Mouse (Mus musculus): ENCODE results near the gene Kctd5. TPM values are rescaled to one million over a fixed set of nuclear protein-coding genes. Genes with fewer than 3 reads are reported as not detected.

The Kctd5 gene
- polyA plus RNA-seq, 1 experiment from 2014 or later = 10.3 TPM

DNA sequence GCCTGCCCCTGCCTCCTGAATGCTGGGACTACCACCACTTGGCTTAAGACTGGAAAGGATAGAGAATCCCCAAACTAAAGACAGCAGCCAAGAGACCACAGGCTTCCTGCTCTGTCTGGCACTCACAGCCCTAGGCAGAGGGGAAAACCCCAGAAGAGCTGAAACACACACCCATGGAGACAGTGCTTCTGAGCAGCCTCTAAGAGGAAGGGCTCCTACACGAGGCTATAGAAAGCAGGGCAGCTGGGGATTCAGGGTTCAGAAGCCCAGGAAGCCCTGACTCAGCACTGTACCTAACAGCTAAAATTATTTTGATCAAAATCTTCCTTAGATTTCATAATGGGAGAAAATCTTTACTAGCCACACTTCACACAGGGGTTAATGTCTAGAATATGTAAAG is 11.3 kb upstream of the Kctd5 start:
- no peak overlapping the region for H3K4me3 ChIP-seq (ENCODE audit: low read depth, low read length)
- H3K27me3 ChIP-seq (ENCODE audit: control insufficient read depth, insufficient read depth, low read depth, low read length) = no peaks in the 10 kb centered on the region
- H3K9ac ChIP-seq (ENCODE audit: low read depth, low read length) = no peak overlapping the region
- H3K36me3 ChIP-seq (ENCODE audit: control insufficient read depth, insufficient read depth) = peaks cover 20% of the 10 kb centered on the region
- H3K4me1 ChIP-seq (ENCODE audit: control insufficient read depth, low read depth, low read length) = no peaks in the 10 kb centered on the region
- no peak overlapping the region for H3K4me2 ChIP-seq (ENCODE audit: low read depth, low read length)
- no peak overlapping the region for H3K27ac ChIP-seq (ENCODE audit: low read length)
- H3K9me3 ChIP-seq (replicated peaks; ENCODE audit: control insufficient read depth, low read length) = no peaks in the 10 kb centered on the region
- 39% methylated on average over 1 of the region's 1 CpGs for WGBS (ENCODE audit: insufficient replicate concordance)
- ATAC-seq (ENCODE audit: low read depth) = no peak

GRCm38 (mm10) chr17:24077101-24077500 is 3.8 kb upstream of the Kctd5 start:
- H3K4me1 ChIP-seq (ENCODE audit: control insufficient read depth, low read depth, low read length) = peaks cover 1% of the 10 kb centered on the region; the same call in 1 of the 2 replicates
- no peak overlapping the region for H3K9ac ChIP-seq (ENCODE audit: low read depth, low read length)
- H3K27me3 ChIP-seq (ENCODE audit: control insufficient read depth, insufficient read depth, low read depth, low read length) = no peaks in the 10 kb centered on the region
- H3K4me2 ChIP-seq (ENCODE audit: low read depth, low read length) = no peak overlapping the region
- peaks cover 23% of the 10 kb centered on the region for H3K36me3 ChIP-seq (ENCODE audit: control insufficient read depth, insufficient read depth)
- no peak overlapping the region for H3K27ac ChIP-seq (ENCODE audit: low read length)
- H3K9me3 ChIP-seq (replicated peaks; ENCODE audit: control insufficient read depth, low read length) = no peaks in the 10 kb centered on the region
- 80% methylated on average over 2 of the region's 2 CpGs for WGBS (ENCODE audit: insufficient replicate concordance)
- no peak overlapping the region for H3K4me3 ChIP-seq (ENCODE audit: low read depth, low read length)
- no peak for ATAC-seq (ENCODE audit: low read depth)

GRCm38 (mm10) chr17:24069531-24069930 is 3.8 kb downstream of the Kctd5 start:
- no peaks in the 10 kb centered on the region for H3K9me3 ChIP-seq (replicated peaks; ENCODE audit: control insufficient read depth, low read length)
- no peaks in the 10 kb centered on the region for H3K36me3 ChIP-seq (ENCODE audit: control insufficient read depth, insufficient read depth)
- no peak overlapping the region for H3K27ac ChIP-seq (ENCODE audit: low read length)
- H3K9ac ChIP-seq (ENCODE audit: low read depth, low read length) = no peak overlapping the region
- H3K4me1 ChIP-seq (ENCODE audit: control insufficient read depth, low read depth, low read length) = peaks cover 3% of the 10 kb centered on the region; the same call in 1 of the 2 replicates
- no peak overlapping the region for H3K4me2 ChIP-seq (ENCODE audit: low read depth, low read length)
- no peaks in the 10 kb centered on the region for H3K27me3 ChIP-seq (ENCODE audit: control insufficient read depth, insufficient read depth, low read depth, low read length)
- no peak for ATAC-seq (ENCODE audit: low read depth)
- WGBS (ENCODE audit: insufficient replicate concordance) = 83% methylated on average over 3 of the region's 3 CpGs
- H3K4me3 ChIP-seq (ENCODE audit: low read depth, low read length) = no peak overlapping the region

GRCm38 (mm10) chr17:24068271-24068670 is 5.0 kb downstream of the Kctd5 start:
- Histone ChIP-seq H3K9ac (ENCODE audit: low read depth, low read length) (no peak overlapping the region), H3K4me1 (ENCODE audit: control insufficient read depth, low read depth, low read length) (peaks cover 3% of the 10 kb centered on the region; the same call in 1 of the 2 replicates), H3K4me2 (ENCODE audit: low read depth, low read length) (no peak overlapping the region), H3K36me3 (ENCODE audit: control insufficient read depth, insufficient read depth) (no peaks in the 10 kb centered on the region), H3K4me3 (ENCODE audit: low read depth, low read length) (no peak overlapping the region), H3K9me3 (replicated peaks; ENCODE audit: control insufficient read depth, low read length) (no peaks in the 10 kb centered on the region), H3K27ac (ENCODE audit: low read length) (no peak overlapping the region), H3K27me3 (ENCODE audit: control insufficient read depth, insufficient read depth, low read depth, low read length) (no peaks in the 10 kb centered on the region)
- no peak for ATAC-seq (ENCODE audit: low read depth)
- 82% methylated on average over 5 of the region's 5 CpGs for WGBS (ENCODE audit: insufficient replicate concordance)

- ATAC-seq (ENCODE audit: low read depth) = no peak
- Histone ChIP-seq H3K36me3 (ENCODE audit: control insufficient read depth, insufficient read depth) (no peaks in the 10 kb centered on the region; the same call in 1 of the 2 replicates), H3K27me3 (ENCODE audit: control insufficient read depth, insufficient read depth, low read depth, low read length) (no peaks in the 10 kb centered on the region), H3K9me3 (replicated peaks; ENCODE audit: control insufficient read depth, low read length) (no peaks in the 10 kb centered on the region), H3K9ac (ENCODE audit: low read depth, low read length) (no peak overlapping the region), H3K27ac (ENCODE audit: low read length) (no peak overlapping the region), H3K4me1 (ENCODE audit: control insufficient read depth, low read depth, low read length) (no peaks in the 10 kb centered on the region), H3K4me3 (ENCODE audit: low read depth, low read length) (no peak overlapping the region), H3K4me2 (ENCODE audit: low read depth, low read length) (no peak overlapping the region)
- 53% methylated on average over 4 of the region's 4 CpGs for WGBS (ENCODE audit: insufficient replicate concordance)
Observed at GRCm38 (mm10) chr17:24062459-24063155, 10.7 kb downstream of the Kctd5 start.

GRCm38 (mm10) chr17:24057730-24058245 is 15.5 kb downstream of the Kctd5 start:
- Histone ChIP-seq H3K4me1 (ENCODE audit: control insufficient read depth, low read depth, low read length) (no peaks in the 10 kb centered on the region), H3K4me2 (ENCODE audit: low read depth, low read length) (no peak overlapping the region), H3K36me3 (ENCODE audit: control insufficient read depth, insufficient read depth) (peaks cover 5% of the 10 kb centered on the region), H3K27me3 (ENCODE audit: control insufficient read depth, insufficient read depth, low read depth, low read length) (no peaks in the 10 kb centered on the region), H3K27ac (ENCODE audit: low read length) (no peak overlapping the region), H3K9me3 (replicated peaks; ENCODE audit: control insufficient read depth, low read length) (no peaks in the 10 kb centered on the region), H3K4me3 (ENCODE audit: low read depth, low read length) (no peak overlapping the region), H3K9ac (ENCODE audit: low read depth, low read length) (no peak overlapping the region)
- 81% methylated on average over 5 of the region's 5 CpGs for WGBS (ENCODE audit: insufficient replicate concordance)
- ATAC-seq (ENCODE audit: low read depth) = no peak

GRCm38 (mm10) chr17:24056636-24057625 is 16.4 kb downstream of the Kctd5 start:
- Histone ChIP-seq H3K9ac (ENCODE audit: low read depth, low read length) (no peak overlapping the region), H3K4me2 (ENCODE audit: low read depth, low read length) (no peak overlapping the region), H3K4me1 (ENCODE audit: control insufficient read depth, low read depth, low read length) (no peaks in the 10 kb centered on the region), H3K27me3 (ENCODE audit: control insufficient read depth, insufficient read depth, low read depth, low read length) (no peaks in the 10 kb centered on the region), H3K27ac (ENCODE audit: low read length) (no peak overlapping the region), H3K36me3 (ENCODE audit: control insufficient read depth, insufficient read depth) (peaks cover 5% of the 10 kb centered on the region), H3K4me3 (ENCODE audit: low read depth, low read length) (no peak overlapping the region), H3K9me3 (replicated peaks; ENCODE audit: control insufficient read depth, low read length) (no peaks in the 10 kb centered on the region)
- ATAC-seq (ENCODE audit: low read depth) = no peak
- WGBS (ENCODE audit: insufficient replicate concordance) = 77% methylated on average over 14 of the region's 14 CpGs

DNA sequence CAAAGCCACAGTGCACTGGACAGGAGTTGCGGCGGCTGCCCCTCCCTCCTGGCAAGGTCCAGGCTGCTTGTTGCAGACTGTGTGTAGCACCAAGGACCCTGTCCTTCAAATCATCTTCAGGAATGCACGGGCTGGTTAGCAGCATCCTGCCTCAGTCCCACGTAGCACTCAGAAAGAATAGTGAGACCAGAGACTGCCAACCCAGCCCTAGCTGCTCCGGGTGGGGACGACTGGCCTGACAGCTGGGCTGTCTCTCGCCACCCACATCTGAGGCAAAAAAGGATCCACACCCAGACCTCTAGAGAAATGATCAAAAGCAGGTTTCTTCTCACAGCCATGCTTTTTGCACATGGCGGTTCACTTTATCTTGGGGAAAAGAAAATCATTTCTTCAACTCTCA is 24.3 kb downstream of the Kctd5 start:
- Histone ChIP-seq H3K4me3 (ENCODE audit: low read depth, low read length) (no peak overlapping the region), H3K27ac (ENCODE audit: low read length) (no peak overlapping the region), H3K9me3 (replicated peaks; ENCODE audit: control insufficient read depth, low read length) (no peaks in the 10 kb centered on the region), H3K27me3 (ENCODE audit: control insufficient read depth, insufficient read depth, low read depth, low read length) (no peaks in the 10 kb centered on the region), H3K4me2 (ENCODE audit: low read depth, low read length) (no peak overlapping the region), H3K36me3 (ENCODE audit: control insufficient read depth, insufficient read depth) (peaks cover 8% of the 10 kb centered on the region), H3K9ac (ENCODE audit: low read depth, low read length) (no peak overlapping the region), H3K4me1 (ENCODE audit: control insufficient read depth, low read depth, low read length) (no peaks in the 10 kb centered on the region)
- 82% methylated on average over 8 of the region's 8 CpGs for WGBS (ENCODE audit: insufficient replicate concordance)
- ATAC-seq (ENCODE audit: low read depth) = no peak
